Mouse (Mus musculus): ENCODE measurements at regions not wholly inside any gene's neighbourhood (a gene's known extent, or its start where the extent isn't known, plus 50 kb on each side); places are given as distances from the start of the nearest gene placed in this dataset.
A peak's percentile ranks its signal among the peaks of the same experiment; 100 is the strongest.

GRCm38 (mm10) chr3:41857446-41857845 lies 115.0 kb downstream of the D3Ertd751e start:
- no peak for DNase-seq (ENCODE audit: extremely low spot score, low spot score)

DNA sequence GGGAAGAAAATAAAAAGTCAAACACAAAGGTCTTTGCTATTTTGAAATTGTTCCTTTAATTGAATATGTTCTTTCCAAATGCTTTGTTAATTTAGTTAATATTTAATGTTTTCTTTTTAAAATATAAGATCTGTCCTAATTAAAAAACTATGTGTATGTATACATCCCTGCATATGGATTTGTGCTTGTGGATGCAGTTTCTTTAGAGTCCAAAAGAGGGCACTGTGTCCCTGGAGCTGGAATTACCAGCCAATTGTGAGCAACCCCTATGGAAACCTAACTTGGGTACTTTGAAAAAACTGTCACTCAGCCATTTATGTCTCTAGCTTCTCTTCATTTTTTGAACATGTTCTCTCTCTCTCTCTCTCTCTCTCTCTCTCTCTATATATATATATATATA lies 120.3 kb downstream of the D3Ertd751e start:
- DNase-seq (ENCODE audit: extremely low spot score, low spot score), result no peak

- DNase-seq (ENCODE audit: extremely low spot score, low spot score), result no peak
Observed at GRCm38 (mm10) chr3:41908952-41909351, 166.5 kb downstream of the D3Ertd751e start.

DNA sequence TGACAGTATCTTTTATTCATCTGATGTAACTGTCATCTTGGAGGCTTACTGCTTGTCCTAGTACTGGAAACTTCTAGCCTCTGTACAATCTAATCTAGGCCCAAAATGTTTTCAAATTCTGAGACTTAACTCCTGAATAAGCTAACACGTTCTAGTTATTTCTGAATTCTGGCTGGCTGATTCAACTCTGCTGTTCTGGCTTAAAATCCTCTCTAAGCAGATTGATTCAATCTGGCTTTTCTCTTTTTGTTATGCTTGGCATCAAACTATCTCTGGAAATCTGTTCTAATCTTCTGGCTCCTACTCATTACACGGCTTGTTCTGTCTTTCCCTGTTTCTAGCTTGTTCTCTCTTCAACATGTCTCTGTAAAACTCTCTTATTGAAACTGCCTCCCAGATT lies 170.8 kb downstream of the D3Ertd751e start:
- no peak for DNase-seq (ENCODE audit: extremely low spot score, low spot score)

DNA sequence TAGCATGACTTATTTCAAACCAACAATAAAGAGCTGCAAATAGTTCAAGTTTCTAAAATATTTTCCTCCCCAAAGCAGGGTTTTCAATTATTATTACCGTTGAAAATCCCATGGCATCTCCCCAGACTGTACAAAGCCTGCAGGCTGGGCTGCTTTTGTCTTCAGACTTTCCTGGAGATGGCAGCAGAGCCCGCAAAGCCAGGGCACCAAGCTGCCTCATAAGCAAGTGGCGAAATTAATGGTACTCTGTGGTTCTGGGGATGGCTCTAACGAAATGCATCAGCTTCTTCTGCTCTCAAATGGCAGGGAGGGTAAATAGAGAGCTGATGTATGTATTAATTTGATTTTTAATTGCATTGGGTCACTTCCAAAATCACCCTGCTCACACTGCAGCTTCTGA lies 197.4 kb downstream of the D3Ertd751e start:
- DNase-seq (ENCODE audit: extremely low spot score, low spot score), result no peak

- no peak for DNase-seq (ENCODE audit: extremely low spot score, low spot score)
Observed at GRCm38 (mm10) chr3:41942964-41943363, 200.6 kb downstream of the D3Ertd751e start.

GRCm38 (mm10) chr3:41949404-41949803 lies 207.0 kb downstream of the D3Ertd751e start:
- no peak for DNase-seq (ENCODE audit: extremely low spot score, low spot score)

GRCm38 (mm10) chr3:41957385-41957784 lies 215.0 kb downstream of the D3Ertd751e start:
- peak; percentile 57 for DNase-seq (ENCODE audit: extremely low spot score, low spot score)

GRCm38 (mm10) chr3:41960209-41960608 lies 217.8 kb downstream of the D3Ertd751e start:
- no peak for DNase-seq (ENCODE audit: extremely low spot score, low spot score)

GRCm38 (mm10) chr3:41962923-41963322 lies 220.5 kb downstream of the D3Ertd751e start:
- no peak for DNase-seq (ENCODE audit: extremely low spot score, low spot score)

GRCm38 (mm10) chr3:42006672-42007265 lies 264.4 kb downstream of the D3Ertd751e start:
- no peak for DNase-seq (ENCODE audit: extremely low spot score, low spot score)

GRCm38 (mm10) chr3:42023187-42023586 lies 280.8 kb downstream of the D3Ertd751e start:
- no peak for DNase-seq (ENCODE audit: extremely low spot score, low spot score)

DNA sequence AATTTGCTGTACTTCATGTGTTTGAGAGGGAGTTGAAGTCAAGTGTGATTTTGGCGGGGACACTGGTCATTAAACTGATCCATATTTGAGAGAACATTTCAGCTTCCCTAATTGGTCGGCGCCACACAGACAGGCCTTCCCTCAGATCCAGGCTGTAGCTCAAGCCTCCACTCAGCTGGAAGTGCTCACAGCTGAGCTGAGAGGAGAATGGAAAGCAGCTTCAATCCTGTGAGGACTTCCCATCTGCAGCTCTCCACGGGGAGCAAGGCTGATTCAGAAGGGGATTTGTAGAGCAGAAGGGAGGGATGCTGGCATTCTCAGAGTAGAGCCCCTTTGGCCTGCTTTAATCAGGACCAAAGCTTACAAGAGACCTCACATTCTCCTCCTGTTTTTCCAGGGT lies 297.2 kb downstream of the D3Ertd751e start:
- no peak for DNase-seq (ENCODE audit: extremely low spot score, low spot score)

DNA sequence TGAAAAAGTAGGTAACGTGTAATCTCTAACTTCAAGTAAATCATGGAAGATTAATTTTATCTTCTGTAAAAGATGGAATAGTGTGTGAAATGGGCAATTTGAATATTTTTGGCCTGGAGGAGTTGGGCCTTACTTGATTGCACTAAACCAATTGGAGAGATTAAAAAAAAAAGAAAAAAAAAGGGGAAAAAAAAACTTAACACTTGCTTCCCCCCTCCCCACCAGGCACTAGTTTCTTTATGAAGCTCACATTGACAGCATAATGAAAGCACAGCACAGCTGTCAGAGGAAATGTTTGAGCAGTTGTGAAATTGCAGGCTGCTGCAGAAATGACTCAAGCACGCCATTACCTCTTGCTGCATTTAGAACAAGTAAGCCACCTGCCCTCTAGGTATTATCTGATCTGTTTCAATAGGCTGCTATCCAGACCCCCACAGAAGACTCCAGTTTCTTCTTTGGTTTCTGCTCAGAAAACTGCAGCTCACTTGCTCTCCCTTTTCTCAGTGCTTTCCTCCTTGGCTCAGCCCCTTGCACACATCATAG lies 297.9 kb downstream of the D3Ertd751e start:
- DNase-seq (ENCODE audit: extremely low spot score, low spot score), result no peak

- no peak for DNase-seq (ENCODE audit: extremely low spot score, low spot score)
Observed at GRCm38 (mm10) chr3:42040959-42041358, 298.5 kb downstream of the D3Ertd751e start.

DNA sequence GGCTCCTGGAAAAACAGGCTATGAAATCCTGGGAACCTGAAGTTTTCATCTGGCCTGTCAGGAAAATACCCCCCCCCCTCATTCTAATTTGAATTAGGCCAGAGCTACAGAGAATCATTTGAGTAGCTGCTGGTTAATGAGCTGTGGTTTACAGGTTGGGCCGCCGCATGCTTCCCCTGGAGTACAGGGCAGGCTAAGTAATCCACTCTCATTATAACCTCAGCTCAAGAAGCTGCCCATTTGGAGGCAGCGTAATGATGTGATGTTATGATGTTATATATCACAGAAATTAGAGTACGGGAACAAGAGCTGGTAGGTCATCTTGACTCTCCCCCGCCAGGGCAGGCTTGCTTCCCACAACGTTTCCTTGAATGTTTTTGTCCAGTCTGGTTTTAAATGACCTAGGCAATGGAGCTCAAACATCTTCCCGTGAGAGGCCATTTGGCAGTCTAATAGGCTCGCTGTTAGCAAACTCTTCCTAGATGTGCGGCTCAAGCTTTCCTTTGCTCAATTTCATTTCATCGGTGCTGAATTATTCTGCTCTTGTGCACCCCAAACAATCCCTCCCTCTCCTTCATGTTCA lies 315.0 kb downstream of the D3Ertd751e start:
- no peak for DNase-seq (ENCODE audit: extremely low spot score, low spot score)

DNA sequence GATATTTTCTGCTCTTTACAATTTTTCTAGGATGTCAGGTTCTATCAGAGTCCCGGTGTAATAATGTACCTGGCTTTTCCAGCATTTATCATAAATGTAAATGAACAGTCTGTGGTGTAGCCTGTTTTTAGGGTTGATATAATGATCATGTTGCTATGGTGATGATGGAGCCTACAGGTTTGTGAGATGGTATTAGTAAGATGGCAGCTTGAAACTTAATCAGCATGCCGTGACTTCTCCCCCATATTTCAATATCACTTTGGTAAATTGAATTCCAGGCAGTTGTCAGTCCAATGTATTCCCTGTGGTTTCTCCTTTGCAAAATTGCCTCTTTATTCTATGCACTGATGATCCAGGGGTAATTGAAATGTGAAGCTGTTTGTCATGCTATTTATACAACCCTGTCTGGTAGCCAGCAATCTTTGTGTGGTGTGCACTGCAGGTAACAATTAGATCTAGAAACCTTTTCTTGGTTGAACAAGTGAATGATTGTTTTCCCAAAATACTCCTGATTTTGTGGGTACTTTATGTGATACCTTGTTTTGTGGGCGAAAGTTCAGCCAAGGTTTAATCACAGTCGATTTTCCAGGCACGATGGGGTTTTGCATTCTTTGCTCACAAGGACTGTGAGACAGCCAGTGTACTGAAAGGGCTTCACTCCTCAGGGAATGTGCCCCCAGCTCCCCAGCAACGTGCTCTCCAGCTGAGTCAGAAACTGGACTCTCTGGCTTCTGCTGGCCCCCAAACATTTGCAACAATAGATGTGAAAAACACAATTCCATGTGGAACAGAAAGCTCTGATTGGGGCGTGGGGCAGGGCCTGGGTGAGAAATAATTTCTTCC lies 322.9 kb downstream of the D3Ertd751e start:
- peak; percentile 18 for DNase-seq (ENCODE audit: extremely low spot score, low spot score)

DNA sequence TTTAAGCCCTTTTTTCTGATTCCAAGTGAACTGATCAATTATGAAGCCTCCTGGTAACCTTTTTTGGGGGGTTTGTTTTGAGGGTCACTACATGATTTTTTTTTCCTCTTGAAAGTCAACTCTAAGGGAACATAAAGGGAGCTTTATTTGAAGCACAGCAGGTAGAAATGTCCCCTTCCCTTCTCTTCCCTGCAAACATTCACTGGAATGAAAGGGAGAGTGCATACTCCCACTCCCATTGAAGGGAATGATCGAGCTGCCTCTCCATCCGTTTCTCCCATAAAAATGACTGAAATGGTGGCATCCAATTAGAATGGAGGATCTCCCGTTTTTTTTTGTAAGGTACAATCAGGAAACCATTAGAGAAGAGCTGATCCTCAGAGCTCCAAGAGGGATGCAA lies 323.6 kb downstream of the D3Ertd751e start:
- no peak for DNase-seq (ENCODE audit: extremely low spot score, low spot score)

DNA sequence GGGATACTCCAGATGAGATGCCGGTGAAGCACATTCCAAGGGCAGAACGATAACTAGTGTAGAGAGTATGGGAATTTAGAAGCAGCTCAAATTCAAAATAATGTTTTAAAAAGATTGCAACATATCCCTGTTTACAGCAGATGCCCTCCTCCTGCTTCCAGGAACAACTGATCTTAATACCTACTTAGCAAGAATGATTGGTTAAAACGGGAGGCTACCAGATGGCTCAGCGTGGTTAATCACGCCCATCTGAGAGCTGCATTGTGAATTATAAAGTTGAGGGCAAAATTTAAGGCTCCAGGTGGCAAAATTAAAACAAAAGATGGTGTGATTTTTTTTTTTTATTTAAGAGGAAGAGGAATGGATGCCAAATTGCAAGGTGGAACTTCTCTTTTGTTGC lies 324.6 kb downstream of the D3Ertd751e start:
- DNase-seq (ENCODE audit: extremely low spot score, low spot score), result no peak

DNA sequence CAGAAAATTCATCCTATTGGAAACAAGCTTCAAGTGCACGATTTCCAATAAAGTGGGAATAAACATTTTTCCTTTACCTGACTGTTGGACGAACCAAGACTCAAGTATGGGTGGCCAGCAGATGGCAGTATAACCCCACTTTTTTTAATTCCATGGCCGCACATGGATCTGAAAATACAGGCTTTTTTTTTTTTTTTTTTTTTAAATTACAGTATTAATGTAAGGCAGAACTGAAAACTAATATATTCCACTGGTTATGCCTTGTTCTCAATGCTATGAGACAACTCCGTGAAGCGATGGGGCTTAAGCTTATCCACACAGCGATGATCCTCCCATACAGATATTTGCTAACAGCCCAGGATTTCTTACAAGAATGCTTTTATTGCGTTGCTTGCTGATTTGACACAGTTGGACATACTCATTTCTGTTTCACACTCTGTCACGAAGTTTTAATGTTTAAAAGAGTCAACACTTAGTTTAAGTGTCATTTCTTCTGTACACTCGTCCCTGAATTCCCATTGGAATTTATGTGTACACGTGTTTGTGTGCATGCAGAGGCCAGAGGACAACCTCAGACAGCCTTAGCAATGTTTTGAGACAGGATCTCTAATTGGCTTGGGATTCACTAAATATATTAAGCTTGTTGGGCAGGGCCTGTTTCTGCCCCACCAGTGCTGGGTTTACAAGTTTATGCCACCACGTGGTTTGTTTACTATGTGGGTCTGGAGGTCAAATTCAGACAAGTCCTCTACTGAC lies 332.3 kb downstream of the D3Ertd751e start:
- peak; percentile 47 for DNase-seq (ENCODE audit: extremely low spot score, low spot score)
